Mouse (Mus musculus) thymus, adult 2 months (tissue): Measurements from ENCODE around the gene Sfswap. TPM values are rescaled to one million over a fixed set of nuclear protein-coding genes. Genes with fewer than 3 reads are reported as not detected.

Experiments
- DNase-seq: peaks from one replicate; pipeline ENCODE4 v3.0.0; 2021
- H3K27ac ChIP-seq: fragments of 200-500 bp; 2 replicates; pipeline ENCODE4 v1.5.1; 2012; ENCODE audit warnings: low read length, control low read depth; ENCODE audit not compliant: control insufficient read depth, insufficient read depth
- H3K27me3 ChIP-seq: fragments of 200-500 bp; 2 replicates; pipeline ENCODE4 v1.6.1; 2012; ENCODE audit warnings: mild to moderate bottlenecking, low read length, moderate library complexity, mixed read lengths; ENCODE audit not compliant: control insufficient read depth, insufficient read depth
- H3K36me3 ChIP-seq: fragments of 200-500 bp; 2 replicates; pipeline ENCODE4 v1.6.1; 2012; ENCODE audit warnings: mild to moderate bottlenecking, low read length, moderate library complexity; ENCODE audit not compliant: control insufficient read depth, insufficient read depth
- H3K4me1 ChIP-seq: fragments of 200-500 bp; replicated peaks from 2 replicates; pipeline ENCODE4 v1.6.1; 2012; ENCODE audit warnings: low read length; ENCODE audit not compliant: control insufficient read depth, insufficient read depth
- H3K4me3 ChIP-seq: fragments of 200-500 bp; 2 replicates; pipeline ENCODE4 v1.5.1; 2012; ENCODE audit warnings: mild to moderate bottlenecking, low read length, control low read depth, moderate library complexity; ENCODE audit not compliant: control insufficient read depth, insufficient read depth
- CTCF ChIP-seq: fragments of 200-500 bp; IDR thresholded peaks from 2 replicates; pipeline ENCODE4 v1.5.1; 2012; ENCODE audit warnings: mild to moderate bottlenecking, control low read depth, low read length, moderate library complexity, borderline replicate concordance; ENCODE audit not compliant: control insufficient read depth, poor library complexity, insufficient read depth; ENCODE audit errors: extremely low read depth
- POLR2A ChIP-seq: fragments of 200-500 bp; IDR thresholded peaks from 2 replicates; pipeline ENCODE4 v1.6.1; 2012; ENCODE audit warnings: mild to moderate bottlenecking, low read length, control low read depth, moderate library complexity; ENCODE audit not compliant: control insufficient read depth, poor library complexity, insufficient read depth; ENCODE audit errors: extremely low read depth
- WGBS: fragments of 180-500 bp; shearing (Covaris S2); methylation state at CpG from one replicate; pipeline ENCODE4 v1.1.7; 2018; 5-methylcytosine and 5-hydroxymethylcytosine counted together
- polyA plus RNA-seq: library from polyadenylated mRNA; depleted of rRNA; stranded (reverse); fragments of >200 nt; gene quantifications from 2 replicates; pipeline ENCODE4 v1.2.3, GENCODE M21; 2012; rRNA removed

Gene Sfswap
- 149 and 160 TPM in 2 replicates for polyA plus RNA-seq

DNA sequence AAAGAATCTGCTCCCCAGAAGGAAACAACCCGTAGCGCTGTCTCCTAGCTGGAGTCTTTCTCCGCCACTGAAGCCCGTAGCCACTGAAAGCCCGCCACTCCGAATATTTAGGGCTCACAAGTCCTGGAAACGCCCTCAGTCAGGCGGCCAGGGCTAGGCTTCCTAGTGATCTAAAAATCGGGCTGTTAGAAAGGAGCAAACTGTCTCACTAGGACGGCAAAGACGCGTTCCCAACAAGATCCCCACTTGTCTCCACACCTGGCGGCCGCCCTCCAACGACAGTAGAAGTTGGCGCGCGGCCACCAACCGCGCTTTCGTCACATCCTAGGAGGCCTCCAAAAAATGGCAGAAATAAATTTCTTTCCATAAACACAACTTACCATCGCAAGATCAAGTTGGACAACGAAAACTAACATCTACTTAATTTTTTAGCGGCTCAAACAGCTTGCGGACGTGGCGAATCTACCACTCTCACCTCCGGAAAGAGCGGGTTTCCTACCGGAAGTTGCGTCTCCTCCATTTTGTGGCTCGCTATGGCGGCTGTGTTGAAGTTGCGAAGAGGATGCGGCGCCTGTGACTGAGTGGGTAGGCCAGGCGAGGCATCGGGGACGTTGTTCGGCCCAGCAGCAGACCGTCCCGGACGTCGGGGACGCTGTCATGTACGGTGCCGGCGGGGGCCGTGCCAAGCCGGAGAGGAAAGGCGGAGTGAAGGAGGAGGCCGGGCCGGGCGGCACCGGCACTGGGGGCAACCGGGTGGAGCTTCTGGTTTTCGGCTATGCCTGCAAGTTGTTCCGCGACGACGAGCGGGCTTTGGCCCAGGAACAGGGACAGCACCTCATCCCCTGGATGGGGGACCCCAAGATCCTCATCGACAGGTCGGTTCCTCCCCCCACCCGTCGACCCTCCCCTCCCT, at the start of gene Sfswap:
TSS of gene Sfswap (plus strand) at position 500 of the 913 bp plus-strand sequence.
- TF ChIP-seq POLR2A (peak; percentile 45; the same call in 1 of the 2 replicates), CTCF (no peak)
- H3K4me1 ChIP-seq = peaks cover 11% of the 10 kb centered on the region
- H3K36me3 ChIP-seq = peaks cover 18% of the 10 kb centered on the region
- DNase-seq = peak; percentile 76
- H3K27ac ChIP-seq = no peak within 1 kb of the TSS
- WGBS = under 1% methylated on average over 66 of the region's 66 CpGs
- no peaks in the 10 kb centered on the region for H3K27me3 ChIP-seq
- H3K4me3 ChIP-seq = peak within 1 kb of the TSS; percentile 95

DNA sequence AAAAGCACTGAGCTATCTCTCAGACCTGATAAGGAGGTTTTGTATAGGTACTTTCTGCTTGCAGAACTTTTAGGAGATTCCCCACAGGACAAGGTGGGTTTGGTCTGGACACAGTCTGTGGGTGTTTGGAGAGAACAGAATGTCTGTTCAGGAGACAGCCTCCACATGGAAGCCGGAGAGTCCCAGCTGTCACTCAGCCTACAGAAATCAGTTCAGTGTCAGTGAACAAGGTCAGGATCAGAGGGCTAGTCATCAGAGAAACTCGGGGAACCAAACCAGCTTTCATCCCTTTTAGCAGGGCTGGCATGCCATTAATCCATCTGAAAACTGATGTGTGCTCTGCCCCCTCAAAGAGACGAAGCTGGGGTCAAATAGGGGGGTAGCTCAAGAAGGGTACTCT, 48.5 kb upstream of the Sfswap start:
- no peak for TF ChIP-seq CTCF
- no peak for TF ChIP-seq POLR2A
- no peak overlapping the region for H3K4me3 ChIP-seq
- no peaks in the 10 kb centered on the region for H3K36me3 ChIP-seq
- 62% methylated on average over 3 of the region's 3 CpGs for WGBS
- H3K4me1 ChIP-seq = no peaks in the 10 kb centered on the region
- H3K27me3 ChIP-seq = no peaks in the 10 kb centered on the region
- no peak for DNase-seq
- H3K27ac ChIP-seq = no peak overlapping the region

DNA sequence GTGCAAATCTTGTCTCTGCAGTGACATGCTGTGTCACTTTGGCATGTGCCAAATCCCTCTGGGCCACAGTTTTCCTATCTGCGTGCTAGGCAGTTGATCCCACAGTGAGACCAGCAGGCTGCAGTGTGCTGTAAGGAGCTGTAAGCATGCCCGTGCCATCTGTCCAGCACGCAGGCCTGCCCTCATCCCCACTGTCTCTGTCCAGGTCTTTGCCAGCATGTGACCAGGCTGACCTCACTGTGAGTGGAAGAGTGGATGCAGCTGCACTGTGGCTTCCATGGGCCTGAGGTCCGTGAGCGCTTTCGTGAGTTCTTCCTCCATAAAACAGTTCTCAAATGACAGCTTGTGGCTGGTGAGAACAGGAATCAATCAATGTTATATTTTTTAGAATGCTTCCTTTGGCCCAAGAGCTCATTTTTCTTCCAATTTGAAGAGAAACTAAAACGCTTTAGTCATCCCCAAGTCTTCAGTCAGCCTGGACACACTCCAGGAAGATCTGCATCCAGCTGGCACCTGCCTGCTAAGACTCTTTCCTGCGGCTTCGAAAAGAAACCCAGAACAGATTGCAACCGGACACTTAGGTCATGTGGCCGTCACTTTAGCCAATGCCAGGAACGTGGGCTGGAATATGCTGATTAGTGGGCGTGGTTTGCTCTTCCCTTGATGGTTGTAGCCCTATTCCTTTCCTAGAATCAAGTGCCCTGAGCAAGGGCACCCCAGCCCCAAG, 46.1 kb upstream of the Sfswap start:
- DNase-seq = no peak
- TF ChIP-seq POLR2A = no peak
- no peak for TF ChIP-seq CTCF
- 13% methylated on average over 13 of the region's 13 CpGs for WGBS
- Histone ChIP-seq H3K4me1 (no peaks in the 10 kb centered on the region), H3K36me3 (no peaks in the 10 kb centered on the region), H3K27me3 (no peaks in the 10 kb centered on the region), H3K27ac (no peak overlapping the region), H3K4me3 (no peak overlapping the region)

DNA sequence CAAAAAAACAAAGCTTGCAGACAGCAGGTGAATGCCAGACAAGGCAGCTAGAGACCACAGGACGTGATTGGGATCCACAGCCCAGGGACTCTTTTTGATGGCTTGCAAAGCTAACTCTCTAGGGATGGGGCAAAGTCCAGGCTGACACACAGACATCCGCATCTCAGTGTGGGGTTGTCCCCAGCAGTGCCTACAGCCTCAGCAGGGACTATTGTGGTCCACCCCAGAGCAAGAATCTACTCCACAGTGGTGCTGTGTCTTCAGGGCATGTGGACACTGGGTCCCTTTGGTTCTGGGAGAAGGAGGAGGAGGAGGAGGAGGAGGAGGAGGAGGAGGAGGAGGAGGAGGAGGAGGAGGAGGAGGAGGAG, 45.5 kb upstream of the Sfswap start:
- no peak overlapping the region for H3K27ac ChIP-seq
- H3K36me3 ChIP-seq = no peaks in the 10 kb centered on the region
- 40% methylated on average over 2 of the region's 2 CpGs for WGBS
- TF ChIP-seq CTCF (no peak), POLR2A (no peak)
- peaks cover under 1% of the 10 kb centered on the region; the same call in 1 of the 2 replicates for H3K4me1 ChIP-seq
- DNase-seq = no peak
- no peaks in the 10 kb centered on the region for H3K27me3 ChIP-seq
- H3K4me3 ChIP-seq = no peak overlapping the region

DNA sequence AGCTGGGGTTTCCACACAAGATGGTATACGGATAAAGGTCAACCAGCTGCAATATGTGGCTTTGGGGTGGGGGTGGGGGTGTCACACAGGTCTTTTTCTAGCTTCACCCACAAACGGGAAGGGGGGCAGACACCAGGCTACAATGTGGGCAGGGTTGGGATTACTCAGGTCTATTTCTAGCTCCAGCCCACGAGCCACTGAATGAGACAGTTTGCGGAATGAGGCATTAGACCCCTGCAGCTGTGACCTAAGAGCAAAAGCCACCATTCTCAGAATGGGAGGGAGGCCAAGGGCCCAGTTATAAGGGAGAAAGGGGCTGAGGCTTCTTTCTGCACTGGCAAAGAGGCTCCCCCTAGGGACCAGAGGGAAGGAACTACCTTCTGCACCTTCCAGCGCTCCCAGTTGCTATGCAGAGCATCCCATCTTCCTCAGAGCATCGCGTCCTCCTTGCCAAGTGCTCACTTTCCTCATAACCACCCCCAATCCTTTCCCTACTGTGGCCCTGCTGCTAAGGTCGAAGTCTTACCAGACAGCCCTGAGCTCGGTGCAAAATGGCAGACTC, 44.4 kb upstream of the Sfswap start:
- Histone ChIP-seq H3K4me1 (peaks cover 5% of the 10 kb centered on the region; the same call in 1 of the 2 replicates), H3K27ac (no peak overlapping the region), H3K36me3 (no peaks in the 10 kb centered on the region), H3K4me3 (no peak overlapping the region), H3K27me3 (no peaks in the 10 kb centered on the region)
- no peak for DNase-seq
- TF ChIP-seq CTCF (no peak), POLR2A (no peak)
- WGBS = 20% methylated on average over 9 of the region's 9 CpGs

DNA sequence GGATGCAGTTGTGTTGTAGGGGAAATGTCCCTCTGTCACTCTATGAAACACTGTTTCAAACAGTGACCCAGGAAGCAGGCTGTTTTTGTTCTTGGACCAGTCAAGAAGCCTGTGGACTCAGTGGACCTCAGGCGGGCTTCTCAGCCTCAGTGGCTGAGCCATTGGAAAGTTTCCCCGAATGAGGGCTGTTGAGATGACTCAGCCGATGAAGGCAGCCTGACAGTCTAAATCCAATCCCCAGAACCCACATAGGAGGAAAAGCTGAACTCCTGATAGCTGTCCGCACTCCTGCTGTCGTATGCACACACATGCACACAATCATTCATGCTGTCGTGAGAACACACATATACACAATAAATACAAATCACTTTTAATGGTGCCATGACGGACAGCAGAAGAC, 42.9 kb upstream of the Sfswap start:
- Histone ChIP-seq H3K27me3 (no peaks in the 10 kb centered on the region), H3K4me1 (peaks cover 9% of the 10 kb centered on the region), H3K36me3 (no peaks in the 10 kb centered on the region), H3K4me3 (no peak overlapping the region), H3K27ac (no peak overlapping the region)
- no peak for TF ChIP-seq POLR2A
- TF ChIP-seq CTCF = no peak
- WGBS = 73% methylated on average over 7 of the region's 7 CpGs
- DNase-seq = no peak
